Mouse (Mus musculus) urinary bladder, postnatal 14 days (tissue): Measurements from ENCODE around the gene Nme4.
A peak's percentile ranks its signal among the peaks of the same experiment; 100 is the strongest.
"Not testable (repeated sequence)": the region's sequence is repeated elsewhere in the genome, so short reads cannot be mapped to it uniquely, and the experiment has no call there.

Source experiments
- DNase-seq: peaks from one replicate; pipeline ENCODE4 v3.0.0; 2021; ENCODE audit warnings: low spot score

Nme4 gene

DNA sequence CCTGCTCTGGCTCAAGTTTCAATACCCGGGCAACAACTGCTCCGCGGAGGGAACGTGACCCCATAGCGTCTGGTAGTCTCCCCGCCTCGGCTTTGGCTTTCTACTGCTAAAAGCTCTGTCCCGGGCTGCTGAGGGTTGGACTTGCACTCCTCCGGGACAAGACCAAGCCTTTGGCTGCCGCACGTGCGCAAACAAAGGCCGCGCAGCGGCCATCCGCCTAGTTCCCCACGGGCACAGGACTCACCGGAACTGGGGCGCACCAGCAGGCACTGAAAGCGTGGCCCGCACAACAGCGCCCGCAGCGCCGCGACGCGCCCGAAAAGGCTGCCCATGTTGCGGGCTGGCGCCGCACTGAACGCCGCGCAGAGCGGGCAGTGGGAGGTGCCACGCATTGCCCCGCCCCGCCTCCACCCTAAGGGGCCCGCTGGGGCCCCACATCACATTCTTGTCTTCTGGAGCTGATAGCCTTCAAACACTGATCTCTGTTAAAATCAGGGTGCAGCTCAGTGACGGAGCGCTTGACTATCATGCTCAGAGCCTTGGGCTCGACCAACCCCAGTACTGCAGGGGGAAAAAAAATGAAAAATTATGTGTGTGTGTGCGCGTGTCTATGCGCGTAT, at the start of gene Nme4:
Nme4 (minus strand) TSS at position 482 of the 620 bp plus-strand sequence.
- DNase-seq, result peak; percentile 52

DNA sequence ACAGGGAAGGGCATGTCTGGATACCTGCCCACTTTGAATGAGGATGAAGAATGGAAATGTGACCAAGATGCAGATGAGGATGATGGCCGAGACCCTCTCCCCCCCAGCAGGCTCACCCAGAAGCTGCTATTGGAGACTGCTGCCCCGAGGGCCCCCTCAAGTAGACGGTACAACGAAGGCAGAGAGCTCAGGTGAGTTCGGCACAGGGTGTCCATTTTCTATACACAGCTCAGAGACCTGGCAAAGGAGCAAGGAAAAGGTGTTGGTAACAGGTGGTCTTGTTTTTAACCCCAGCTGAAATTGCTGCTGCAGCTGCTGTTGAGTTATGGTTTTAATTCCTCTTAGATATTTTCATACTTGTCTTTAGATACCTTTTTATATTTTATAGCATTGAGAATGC, 48.0 kb upstream of the Nme4 start:
- DNase-seq, result no peak

DNA sequence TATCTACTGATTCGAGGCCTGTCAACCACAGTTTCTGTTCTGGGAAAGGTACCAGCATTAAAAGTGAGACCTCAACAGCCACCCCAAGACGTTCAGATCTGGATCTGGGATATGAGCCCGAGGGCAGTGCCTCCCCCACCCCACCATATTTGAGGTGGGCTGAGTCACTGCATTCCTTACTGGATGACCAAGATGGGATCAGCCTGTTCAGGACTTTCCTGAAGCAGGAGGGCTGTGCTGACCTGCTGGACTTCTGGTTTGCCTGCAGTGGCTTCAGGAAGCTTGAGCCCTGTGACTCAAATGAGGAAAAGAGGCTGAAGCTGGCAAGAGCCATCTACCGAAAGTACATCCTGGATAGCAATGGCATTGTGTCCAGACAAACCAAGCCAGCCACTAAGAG, 47.4 kb upstream of the Nme4 start:
- no peak for DNase-seq

DNA sequence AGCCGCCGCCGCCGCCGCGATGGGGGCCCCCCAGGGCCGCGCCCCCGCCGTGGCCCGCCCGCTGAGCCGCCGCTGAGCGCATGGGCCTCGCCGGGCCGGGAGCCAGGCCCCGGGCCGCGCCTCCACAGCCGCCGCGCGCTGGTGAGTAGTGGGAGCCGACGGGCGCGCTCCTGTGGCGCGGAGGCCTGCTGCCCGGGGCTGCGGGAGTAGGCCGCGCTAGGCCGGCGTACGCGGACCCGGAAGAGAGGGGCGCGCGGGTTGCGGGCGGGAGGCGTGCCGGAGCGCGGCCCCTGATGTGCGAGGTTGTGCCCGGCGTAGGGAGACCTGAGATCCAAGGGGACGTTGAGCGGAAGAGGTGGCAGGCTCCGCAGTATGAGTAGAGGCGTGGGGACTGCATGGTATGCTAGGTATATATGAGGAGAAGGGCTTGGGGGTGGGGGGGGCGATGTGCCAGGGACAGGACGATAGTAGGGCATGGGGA, 43.5 kb upstream of the Nme4 start:
- peak; percentile 42 for DNase-seq

DNA sequence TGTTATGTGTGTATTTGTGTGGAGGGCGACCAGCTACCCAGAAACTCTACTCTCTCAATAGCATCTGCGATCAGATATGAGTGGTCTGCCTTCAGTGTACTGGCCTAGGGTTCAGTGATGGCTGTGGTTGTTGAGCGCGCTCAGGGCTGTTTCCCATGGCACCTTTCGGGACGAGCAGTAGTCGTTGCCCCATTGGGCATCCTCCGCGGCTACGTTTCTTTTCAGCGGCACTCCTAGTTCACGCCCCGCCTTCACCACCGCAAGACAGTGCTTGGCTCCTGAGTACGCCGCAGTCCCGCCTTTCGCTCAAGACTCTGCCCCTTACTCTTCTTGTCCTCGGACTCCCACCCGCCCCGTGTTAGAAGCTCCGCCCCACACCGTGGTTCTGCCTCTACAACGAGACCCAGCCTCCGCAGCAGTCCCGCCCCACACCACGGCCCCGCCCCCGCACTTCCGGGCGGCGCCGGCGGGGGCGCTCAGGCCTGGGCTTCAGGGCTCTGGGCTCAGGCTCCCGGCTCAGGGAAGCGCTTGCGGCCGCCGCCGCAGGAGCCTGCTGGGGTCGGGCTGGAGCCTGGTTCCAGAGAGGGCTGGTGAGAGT, 42.9 kb upstream of the Nme4 start, which contains the start of gene Axin1:
Axin1 (plus strand) TSS at position 450 of the 598 bp plus-strand sequence.
- peak; percentile 93 for DNase-seq

DNA sequence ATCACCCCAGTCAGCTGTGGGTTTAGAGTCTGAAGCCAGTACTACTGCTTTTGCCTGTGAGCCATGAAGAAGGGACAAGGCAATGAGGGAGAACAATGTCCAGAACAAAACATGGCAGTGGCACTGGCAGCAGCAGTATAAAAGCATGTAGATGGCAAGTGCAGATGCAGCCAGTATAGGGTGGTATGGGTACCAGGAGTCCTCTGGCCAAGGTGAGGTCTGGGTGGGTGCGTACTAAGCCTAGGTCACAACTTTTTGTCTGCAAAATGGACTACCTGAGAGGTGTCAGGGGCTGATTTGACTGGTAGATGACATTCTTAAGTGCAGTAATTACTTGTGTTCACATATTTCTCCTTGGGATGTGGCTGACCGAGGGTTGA, 42.3 kb upstream of the Nme4 start:
- DNase-seq, result no peak

DNA sequence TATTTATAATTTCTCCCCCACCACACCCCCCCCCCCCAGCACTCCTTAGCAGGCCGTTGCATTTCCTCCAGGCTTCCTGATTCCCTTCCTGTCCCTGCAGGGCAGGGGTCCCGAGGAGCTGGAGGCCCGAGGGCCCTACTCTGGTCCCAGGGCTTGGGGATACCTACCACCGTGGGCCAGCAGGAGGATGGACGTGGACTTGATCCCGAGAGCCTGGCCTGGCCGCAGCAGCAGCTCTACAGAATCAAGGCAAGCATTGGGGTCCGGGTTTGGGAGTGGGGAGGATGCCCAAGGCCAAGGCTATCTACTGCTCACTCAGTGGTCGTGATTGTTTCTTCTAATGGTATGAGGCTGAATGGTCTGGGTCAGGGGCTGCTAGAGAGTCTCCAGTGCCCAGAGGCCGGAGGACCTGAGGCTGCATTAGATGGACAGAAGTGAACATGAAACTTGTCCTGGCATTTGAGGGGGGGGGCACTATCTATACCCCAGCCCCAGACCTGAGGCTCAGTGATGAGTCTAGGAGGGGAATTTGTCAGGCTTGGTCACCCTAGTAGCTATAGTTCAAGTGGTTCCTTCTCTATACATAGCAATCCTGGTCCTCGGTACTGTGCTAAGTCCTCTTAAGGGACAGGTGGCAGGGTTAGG, 41.8 kb upstream of the Nme4 start:
- no peak for DNase-seq

DNA sequence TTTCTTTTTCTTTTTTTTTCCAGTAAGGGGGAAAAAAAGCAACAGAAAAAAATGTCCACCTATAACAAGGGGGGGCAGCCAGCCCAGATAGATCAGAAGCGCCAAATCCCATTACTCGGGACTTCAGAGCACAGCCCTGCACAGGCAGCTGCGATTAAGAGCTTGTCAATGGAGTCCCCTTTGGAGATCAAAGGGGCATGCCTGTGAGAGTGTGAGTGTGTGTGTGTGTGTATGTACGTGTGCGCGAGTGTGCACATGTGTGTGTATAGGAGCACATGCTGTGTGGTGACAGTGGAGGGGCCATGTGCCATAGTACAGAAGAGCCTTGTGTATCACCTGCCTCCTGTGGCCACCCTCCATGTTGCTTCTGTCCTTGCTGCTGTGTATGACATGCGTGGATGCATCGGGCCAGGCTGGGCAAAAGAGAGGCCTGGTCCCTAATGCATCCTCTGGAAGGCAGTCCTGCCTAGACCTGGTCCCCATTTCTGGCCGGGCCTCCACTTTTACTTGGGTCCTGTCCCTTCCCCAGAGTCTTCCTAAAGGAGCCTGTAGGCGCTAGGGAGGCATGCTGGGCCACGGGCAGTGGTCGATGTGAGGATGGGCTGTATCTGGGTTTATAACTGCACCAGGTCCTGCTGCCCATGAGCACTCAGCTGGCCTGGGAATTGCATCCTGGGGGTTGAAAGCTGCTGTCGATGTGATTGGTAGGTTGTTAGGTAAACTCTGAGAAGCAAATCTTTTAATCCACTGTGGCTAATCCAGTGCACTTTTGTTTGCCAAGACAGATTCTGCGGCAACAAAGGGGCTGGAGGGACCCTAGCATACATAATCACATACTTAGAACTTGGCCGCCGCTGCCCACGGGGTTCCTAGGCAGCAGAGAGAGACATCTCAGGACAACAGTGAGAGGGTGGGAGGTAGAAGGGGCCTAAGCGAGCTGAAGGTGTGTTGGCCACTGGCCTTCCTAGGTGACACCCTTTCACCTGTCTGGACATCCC, 36.8 kb upstream of the Nme4 start:
- DNase-seq, result no peak

DNA sequence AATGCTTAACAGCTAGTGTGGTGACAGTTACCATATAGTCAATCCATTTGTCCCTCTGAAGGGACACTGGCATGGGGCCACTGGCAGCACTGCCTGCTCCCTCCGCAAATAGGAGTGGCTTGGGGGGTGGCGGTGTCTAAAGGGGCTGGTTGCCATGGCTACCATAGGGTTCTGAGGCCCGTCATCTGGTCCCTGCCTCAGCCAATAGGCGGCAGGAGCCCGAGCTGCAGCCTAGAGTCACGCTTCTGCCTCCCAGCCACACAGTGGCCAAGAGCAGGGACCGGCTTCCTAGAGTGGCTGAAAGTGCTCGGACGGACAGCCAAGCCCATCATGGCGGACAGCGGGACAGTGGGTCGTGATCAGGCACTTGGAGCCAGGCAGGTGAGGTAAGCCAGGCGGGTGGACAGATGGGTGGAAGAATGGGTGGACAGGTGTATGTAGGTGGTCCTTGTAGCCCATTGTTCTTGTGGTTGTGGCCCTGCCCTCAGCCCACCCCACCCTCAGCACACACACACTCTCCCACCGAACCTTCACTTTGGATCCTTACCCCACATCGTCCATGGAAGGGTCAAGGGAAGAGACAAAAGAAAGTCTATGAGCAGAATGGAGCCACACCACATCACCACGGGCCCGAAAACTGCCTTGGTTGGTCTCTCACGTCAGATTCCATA, 35.8 kb upstream of the Nme4 start:
- no peak for DNase-seq

DNA sequence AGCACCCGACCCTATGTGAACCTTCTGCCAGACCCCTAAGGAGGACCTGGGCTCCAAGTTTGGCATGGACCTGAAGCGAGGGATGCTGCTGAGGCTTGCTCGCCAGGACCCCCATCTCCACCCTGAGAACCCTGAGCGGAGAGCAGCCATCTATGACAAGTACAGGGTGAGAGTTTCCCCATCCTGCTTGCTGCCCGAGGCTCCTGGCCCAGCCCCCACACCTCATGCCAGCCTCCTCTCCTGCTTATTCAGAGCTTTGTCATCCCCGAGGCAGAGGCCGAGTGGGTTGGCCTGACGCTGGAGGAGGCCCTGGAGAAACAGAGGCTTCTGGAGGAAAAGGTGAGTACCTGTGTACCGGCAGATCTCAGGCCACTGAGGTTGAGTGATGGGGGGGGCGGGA, 29.8 kb upstream of the Nme4 start:
- DNase-seq, result no peak

DNA sequence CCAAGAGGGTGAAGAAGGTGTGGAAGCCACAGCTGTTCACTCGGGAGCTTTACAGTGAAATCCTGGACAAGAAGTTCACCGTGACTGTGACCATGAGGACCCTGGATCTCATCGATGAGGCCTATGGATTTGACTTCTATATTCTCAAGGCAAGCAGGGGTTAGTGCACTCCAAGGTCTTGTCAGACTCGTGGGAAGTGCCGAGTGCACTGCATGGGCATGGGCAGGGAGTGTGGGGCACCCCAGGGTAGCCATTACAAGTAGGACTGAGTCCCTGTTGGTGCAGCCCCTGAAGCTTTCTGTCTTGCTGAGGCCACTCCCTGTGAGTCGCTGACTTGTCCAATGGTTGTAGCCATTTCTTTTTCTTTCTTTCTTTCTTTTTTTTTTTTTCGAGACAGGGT, 29.2 kb upstream of the Nme4 start:
- DNase-seq, result no peak

DNA sequence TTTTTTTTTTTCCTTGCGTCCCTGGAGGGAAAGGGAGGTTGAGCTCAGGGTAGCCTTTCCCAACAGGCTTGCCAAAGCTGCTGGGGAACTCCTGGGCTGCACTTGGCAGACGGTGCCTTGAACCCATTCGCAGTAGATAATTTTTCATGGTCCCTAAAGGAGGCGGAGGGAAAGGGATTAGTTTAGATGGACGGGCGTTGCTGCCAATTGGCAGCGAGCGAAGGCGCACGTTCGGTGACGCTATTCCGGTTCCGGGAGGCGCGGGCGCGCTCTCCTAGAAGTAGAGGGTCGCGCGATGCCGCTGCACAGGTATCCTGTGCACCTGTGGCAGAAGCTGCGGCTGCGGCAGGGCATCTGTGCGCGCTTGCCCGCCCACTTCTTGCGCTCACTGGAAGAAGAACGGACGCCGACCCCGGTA, 27.9 kb upstream of the Nme4 start, which contains the start of gene Mrpl28:
Mrpl28 (plus strand) TSS at position 234 of the 418 bp plus-strand sequence.
- peak; percentile 94 for DNase-seq

DNA sequence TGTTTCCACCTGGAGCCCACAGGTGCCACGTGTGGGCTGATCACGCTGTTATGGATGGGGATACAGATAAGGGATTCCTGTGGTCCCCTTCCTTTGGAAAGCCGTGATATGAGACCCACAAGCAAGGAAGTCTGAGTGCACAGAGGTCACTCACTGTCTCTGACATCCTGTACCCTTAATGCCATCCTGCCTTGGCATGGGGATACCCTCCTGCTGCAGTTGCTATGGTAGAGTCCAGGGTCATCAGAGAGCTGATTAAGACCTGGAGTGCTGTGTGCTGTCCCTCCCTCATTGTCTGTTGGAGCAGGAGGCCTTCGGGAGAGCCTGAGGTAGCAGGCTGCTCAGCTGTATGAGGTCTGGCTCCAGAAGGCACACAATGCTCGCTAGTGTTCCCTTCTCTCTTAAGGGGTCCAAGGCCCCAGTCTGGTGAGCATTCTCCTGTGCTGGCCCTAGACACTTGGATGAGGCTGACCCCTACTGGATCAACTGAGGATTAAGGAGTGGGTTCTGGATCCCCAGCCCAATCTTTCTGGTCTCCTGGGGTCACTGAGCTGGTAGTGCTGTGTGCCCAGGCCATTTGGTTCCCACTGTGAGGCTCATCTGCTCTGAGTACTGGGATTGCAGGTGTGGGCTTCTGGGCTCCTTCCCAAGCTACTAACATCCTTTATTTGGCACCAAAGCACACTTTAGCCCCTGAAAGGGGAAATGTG, 27.2 kb upstream of the Nme4 start:
- no peak for DNase-seq

DNA sequence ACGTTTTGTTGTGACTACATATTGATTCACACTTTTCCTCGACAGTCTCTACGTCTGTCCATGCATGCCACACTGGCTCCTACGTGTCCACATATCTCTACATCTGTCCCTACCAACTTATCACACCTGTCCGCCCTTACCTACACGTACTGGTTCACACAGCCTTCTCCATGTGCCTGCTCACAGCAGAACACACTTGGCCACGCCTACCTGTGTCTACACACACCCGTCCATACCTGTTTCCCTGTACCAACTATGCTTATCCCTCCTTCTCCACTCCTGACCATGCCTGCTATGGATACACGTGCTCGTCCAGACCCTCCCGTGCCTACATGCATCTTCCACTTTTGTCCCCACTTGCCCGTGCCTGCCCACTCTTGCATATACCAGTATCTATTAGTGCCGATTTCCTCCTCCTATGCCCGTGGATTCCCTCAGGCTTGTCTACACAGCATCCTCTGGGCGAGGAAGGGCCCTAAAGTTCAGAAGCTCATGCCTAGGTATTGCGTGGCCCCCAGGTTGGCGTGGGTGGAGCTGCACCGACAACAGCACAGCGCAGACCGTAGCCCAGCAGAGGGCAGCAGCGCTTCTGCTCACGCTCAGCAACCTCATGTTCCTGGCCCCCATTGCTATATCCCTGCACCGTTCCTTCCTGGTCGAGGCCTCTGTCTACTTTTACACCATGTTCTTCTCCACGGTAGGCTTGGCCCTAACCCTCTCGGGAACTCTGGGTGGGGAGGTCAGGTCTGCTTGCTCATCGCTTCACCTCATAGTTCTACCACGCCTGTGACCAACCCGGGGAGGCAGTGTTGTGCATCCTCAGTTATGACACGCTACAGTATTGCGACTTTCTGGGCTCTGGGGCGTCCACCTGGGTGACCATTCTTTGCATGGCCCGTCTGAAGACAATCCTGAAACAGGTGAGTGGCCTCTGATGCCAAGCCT, 24.6 kb upstream of the Nme4 start:
- peak; percentile 65 for DNase-seq

DNA sequence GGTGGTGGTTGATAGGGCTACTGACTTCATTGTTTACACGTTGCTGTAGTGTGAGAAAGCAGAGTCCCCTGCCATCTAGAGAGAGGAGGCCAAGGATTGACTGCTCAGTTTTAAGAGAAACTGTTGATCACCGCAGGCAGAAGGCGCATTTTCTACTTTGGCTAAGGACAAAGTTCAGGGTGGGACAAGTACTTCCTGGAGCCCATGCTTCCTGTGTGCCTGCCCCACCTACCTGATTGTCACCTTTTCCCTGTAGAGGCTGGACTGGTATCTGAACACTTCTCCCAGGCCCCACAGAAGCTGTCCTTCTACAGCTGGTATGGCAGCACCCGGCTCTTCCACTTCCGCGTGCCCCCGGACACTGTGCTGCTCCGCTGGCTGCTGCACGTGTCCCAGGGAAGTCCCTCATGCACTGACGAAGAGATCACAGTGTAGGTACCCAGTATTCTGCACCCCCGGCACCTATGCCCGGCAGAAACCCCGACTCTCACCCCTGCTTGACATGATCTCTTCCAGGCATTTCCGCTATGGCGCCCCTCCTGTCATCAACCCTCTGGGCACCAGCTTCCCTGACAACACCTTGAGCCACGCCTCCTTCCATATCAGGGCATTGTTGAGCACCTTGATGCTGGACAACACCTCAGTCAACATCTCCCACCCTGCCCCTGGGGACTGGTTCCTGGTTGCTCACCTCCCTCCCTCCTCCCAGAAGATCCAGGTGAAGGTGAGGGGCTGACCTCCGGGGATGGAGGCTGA, 21.3 kb upstream of the Nme4 start:
- DNase-seq, result no peak

DNA sequence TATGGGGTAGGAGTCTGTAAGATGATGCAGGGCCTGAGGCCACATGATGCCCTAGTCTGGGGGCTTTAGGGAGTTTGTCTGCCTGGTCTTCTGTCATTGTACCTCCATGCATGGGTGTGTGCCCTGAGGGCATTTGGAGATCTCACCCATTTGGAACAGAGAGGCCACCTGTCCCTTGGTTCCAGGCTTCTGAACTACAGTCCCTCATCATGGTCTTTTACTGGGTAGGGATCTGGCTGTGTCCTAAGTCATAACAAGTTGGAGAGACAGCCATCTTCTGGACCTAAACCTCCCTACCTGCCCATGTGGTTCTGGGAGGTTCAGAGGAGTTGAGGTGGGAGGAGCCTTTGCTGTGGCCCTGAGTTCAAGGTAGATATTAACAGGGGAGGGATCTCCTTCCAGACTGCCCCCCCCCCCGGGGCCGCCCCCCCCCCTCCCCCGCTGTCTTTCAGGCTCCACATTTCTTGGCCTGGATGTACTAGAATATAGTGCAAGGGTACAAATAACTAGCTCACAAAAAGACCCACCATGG, 20.6 kb upstream of the Nme4 start:
- DNase-seq, result no peak

DNA sequence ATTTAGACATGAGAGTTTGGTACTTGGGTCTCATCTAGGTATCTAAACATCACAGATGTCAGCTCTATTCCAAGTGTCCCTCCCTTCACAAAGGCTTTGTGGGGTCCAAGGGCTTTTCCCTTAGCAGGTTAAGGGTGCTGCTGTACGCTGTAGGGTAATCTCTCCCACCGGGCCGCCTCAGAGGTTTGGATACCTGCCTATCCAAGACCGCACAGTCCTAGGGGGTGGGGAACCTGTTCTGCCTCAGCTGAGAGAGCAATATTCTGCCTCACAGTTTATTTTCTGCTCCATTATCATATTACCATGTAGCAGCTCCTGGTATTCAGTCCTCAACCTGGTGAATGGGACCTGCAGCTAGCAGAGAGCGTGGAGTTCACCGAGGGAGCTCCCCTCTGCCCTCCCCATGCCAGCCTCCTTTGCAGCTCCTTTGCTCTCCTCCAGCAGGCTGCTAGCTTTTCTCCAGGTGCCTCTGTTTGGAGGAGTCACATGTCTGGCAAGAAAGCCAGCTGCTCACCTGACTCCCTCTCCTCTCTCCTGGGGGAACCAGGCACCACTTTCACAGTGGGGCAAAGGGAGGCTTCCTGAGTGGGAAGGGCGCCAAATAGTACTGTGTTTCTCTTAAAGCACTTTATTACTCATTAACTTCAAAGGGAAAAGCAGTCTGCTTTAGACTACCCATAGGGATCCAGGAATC, 19.9 kb upstream of the Nme4 start:
- no peak for DNase-seq

DNA sequence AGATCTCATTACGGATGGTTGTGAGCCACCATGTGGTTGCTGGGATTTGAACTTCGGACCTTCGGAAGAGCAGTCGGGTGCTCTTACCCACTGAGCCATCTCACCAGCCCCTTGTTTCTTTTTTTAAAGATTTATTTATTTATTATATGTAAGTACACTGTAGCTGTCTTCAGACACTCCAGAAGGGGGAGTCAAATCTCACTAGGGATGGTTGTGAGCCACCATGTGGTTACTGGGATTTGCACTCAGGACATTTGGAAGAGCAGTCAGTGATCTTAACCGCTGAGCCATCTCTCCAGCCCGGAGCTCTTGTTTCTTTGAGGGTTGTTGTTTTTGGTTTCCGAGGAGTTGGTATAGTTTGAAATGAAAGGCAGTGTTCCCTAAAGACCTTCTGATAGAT, 19.1 kb upstream of the Nme4 start:
- not testable (repeated sequence) for DNase-seq
